Mouse (Mus musculus) E14TG2a.4 (cell line): ENCODE measurements around the gene Lrrc32.

Experiments used
- CTCF ChIP-seq: conservative IDR thresholded peaks from 2 replicates; pipeline ENCODE4 v1.5.1; 2014; ENCODE audit warnings: low read length
- NANOG ChIP-seq: IDR thresholded peaks from 2 replicates; pipeline ENCODE4 v1.6.1; 2014; ENCODE audit warnings: borderline replicate concordance, low read length, mixed read lengths
- POU5F1 ChIP-seq: IDR thresholded peaks from 2 replicates; pipeline ENCODE4 v1.6.1; 2014; ENCODE audit warnings: low read length, borderline replicate concordance

- TF ChIP-seq CTCF (no peak), POU5F1 (no peak), NANOG (no peak)
Observed at GRCm38 (mm10) chr7:98491451-98492200, 2.5 kb downstream of the Lrrc32 start.
